Mouse (Mus musculus) C2C12 (cell line): ENCODE measurements around the gene Babam2.

ENCODE experiments used
- CTCF ChIP-seq: IDR thresholded peaks from one replicate; pipeline ENCODE4 v1.5.1; 2011; ENCODE audit not compliant: control insufficient read depth, insufficient read depth, insufficient read length
- MAX ChIP-seq: IDR thresholded peaks from one replicate; pipeline ENCODE4 v1.6.1; 2011; ENCODE audit warnings: mild to moderate bottlenecking, control low read depth
- MYOD1 ChIP-seq: IDR thresholded peaks from one replicate; pipeline ENCODE4 v1.6.1; 2011; ENCODE audit warnings: low read depth; ENCODE audit not compliant: control insufficient read depth, insufficient read length
- USF1 ChIP-seq: IDR thresholded peaks from one replicate; pipeline ENCODE4 v1.6.1; 2011; ENCODE audit warnings: low read depth, mild to moderate bottlenecking, control low read depth, moderate library complexity

DNA sequence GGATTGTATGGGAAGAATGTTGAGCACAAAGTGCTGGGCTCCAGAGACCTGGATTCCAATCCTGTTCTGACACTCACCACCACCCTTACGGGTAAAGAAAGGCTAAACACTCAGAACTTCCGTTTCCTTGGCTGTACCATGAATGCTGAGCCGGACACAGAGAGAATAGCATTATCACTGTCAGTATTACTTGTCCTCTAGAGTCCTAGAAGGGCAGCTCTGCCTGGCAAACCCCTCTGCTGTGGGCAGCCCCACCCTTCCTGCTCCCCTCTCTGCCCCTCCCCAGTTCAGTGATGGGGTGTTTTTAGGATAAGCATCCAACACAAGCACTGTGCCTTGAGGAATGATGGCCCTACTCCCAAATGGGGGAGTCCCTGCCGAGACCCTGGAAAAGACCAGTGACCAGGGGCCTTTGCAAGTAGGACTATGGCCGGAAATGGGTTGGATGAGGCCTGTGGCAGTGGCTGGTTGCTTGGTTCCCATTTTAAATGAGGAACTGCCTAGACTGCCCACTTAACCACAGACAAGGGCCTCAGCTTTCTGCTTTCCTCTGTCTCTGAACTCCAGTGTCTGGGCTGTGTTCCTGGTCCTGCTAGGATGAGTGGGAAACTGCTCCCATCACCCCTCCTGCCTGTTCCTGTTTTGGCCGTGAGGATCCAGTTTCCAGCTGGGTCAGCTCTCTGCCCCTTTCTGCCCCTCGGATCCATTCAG is 414.9 kb downstream of the Babam2 start:
- TF ChIP-seq CTCF (no peak), USF1 (no peak), MAX (no peak), MYOD1 (no peak)
